Mouse (Mus musculus) lung, postnatal 14 days (tissue): Measurements from ENCODE around the gene Cd79a.

Source experiments
- DNase-seq: peaks from one replicate; pipeline ENCODE4 v3.0.0; 2021

Gene Cd79a

GRCm38 (mm10) chr7:24930475-24930874 lies 33.3 kb downstream of the Cd79a start:
- no peak for DNase-seq

- DNase-seq: no peak
These were observed 34.5 kb downstream of the Cd79a start for GRCm38 (mm10) chr7:24931651-24932050.

- DNase-seq: no peak
These were observed 46.5 kb downstream of the Cd79a start for GRCm38 (mm10) chr7:24943641-24944040.

- no peak for DNase-seq
These were observed 47.2 kb downstream of the Cd79a start, which contains the start of gene Gm4881 for GRCm38 (mm10) chr7:24944257-24944950. Gm4881 (minus strand) TSS chr7:24944494.

GRCm38 (mm10) chr7:24947316-24948048 lies 50.3 kb downstream of the Cd79a start:
- no peak for DNase-seq

- DNase-seq: no peak
These were observed 51.6 kb downstream of the Cd79a start for GRCm38 (mm10) chr7:24948774-24949173.

- peak; percentile 83 for DNase-seq
These were observed 52.9 kb downstream of the Cd79a start for GRCm38 (mm10) chr7:24949958-24950623.
